Mouse (Mus musculus): ENCODE data around the gene Gm39566. TPM values are rescaled to one million over a fixed set of nuclear protein-coding genes. Genes with fewer than 3 reads are reported as not detected.
A peak's percentile ranks its signal among the peaks of the same experiment; 100 is the strongest.

Gm39566 gene
- polyA plus RNA-seq, 1 experiment from 2014 or later, result not detected

GRCm38 (mm10) chr11:69818365-69818764, 3.3 kb upstream of the Gm39566 start, which contains the start of gene Spem2:
Spem2 (minus strand) TSS chr11:69818465.
- no peak for ATAC-seq (ENCODE audit: low read depth)
- Histone ChIP-seq H3K27ac (ENCODE audit: low read depth, low read length) (no peak within 1 kb of the TSS), H3K4me1 (ENCODE audit: control insufficient read depth, insufficient read depth, low read length) (no peaks in the 10 kb centered on the region), H3K36me3 (ENCODE audit: control insufficient read depth, insufficient read depth, low read length) (no peaks in the 10 kb centered on the region), H3K9me3 (ENCODE audit: control insufficient read depth, low read length) (no peaks in the 10 kb centered on the region), H3K4me2 (ENCODE audit: low read depth, low read length) (no peak within 1 kb of the TSS), H3K4me3 (ENCODE audit: low read depth, low read length) (no peak within 1 kb of the TSS), H3K9ac (replicated peaks; ENCODE audit: low read depth, low read length) (no peak within 1 kb of the TSS), H3K27me3 (ENCODE audit: control insufficient read depth, insufficient read depth, low read length) (no peaks in the 10 kb centered on the region)
- WGBS, result 84% methylated on average over 2 of the region's 2 CpGs

- 94% methylated on average over 12 of the region's 12 CpGs for WGBS
- no peaks in the 10 kb centered on the region for H3K9me3 ChIP-seq (ENCODE audit: control insufficient read depth, low read length)
- H3K4me2 ChIP-seq (ENCODE audit: low read depth, low read length), result no peak overlapping the region
- H3K36me3 ChIP-seq (ENCODE audit: control insufficient read depth, insufficient read depth, low read length), result no peaks in the 10 kb centered on the region
- H3K4me3 ChIP-seq (ENCODE audit: low read depth, low read length), result no peak overlapping the region
- no peaks in the 10 kb centered on the region for H3K4me1 ChIP-seq (ENCODE audit: control insufficient read depth, insufficient read depth, low read length)
- H3K27ac ChIP-seq (ENCODE audit: low read depth, low read length), result no peak overlapping the region
- no peaks in the 10 kb centered on the region for H3K27me3 ChIP-seq (ENCODE audit: control insufficient read depth, insufficient read depth, low read length)
- no peak overlapping the region for H3K9ac ChIP-seq (replicated peaks; ENCODE audit: low read depth, low read length)
- ATAC-seq (ENCODE audit: low read depth), result no peak
Measured at GRCm38 (mm10) chr11:69816520-69816919, 1.4 kb upstream of the Gm39566 start.

GRCm38 (mm10) chr11:69810280-69810679, 4.8 kb downstream of the Gm39566 start:
- Histone ChIP-seq H3K27ac (ENCODE audit: low read depth, low read length) (no peak overlapping the region), H3K9me3 (ENCODE audit: control insufficient read depth, low read length) (no peaks in the 10 kb centered on the region), H3K4me2 (ENCODE audit: low read depth, low read length) (no peak overlapping the region), H3K9ac (replicated peaks; ENCODE audit: low read depth, low read length) (no peak overlapping the region), H3K4me1 (ENCODE audit: control insufficient read depth, insufficient read depth, low read length) (no peaks in the 10 kb centered on the region), H3K27me3 (ENCODE audit: control insufficient read depth, insufficient read depth, low read length) (peaks cover under 1% of the 10 kb centered on the region), H3K36me3 (ENCODE audit: control insufficient read depth, insufficient read depth, low read length) (no peaks in the 10 kb centered on the region), H3K4me3 (ENCODE audit: low read depth, low read length) (no peak overlapping the region)
- ATAC-seq (ENCODE audit: low read depth), result no peak

GRCm38 (mm10) chr11:69807641-69808040, 7.5 kb downstream of the Gm39566 start:
- 86% methylated on average over 2 of the region's 2 CpGs for WGBS
- no peak overlapping the region for H3K27ac ChIP-seq (ENCODE audit: low read depth, low read length)
- H3K27me3 ChIP-seq (ENCODE audit: control insufficient read depth, insufficient read depth, low read length), result peaks cover 9% of the 10 kb centered on the region
- no peaks in the 10 kb centered on the region for H3K9me3 ChIP-seq (ENCODE audit: control insufficient read depth, low read length)
- no peak for ATAC-seq (ENCODE audit: low read depth)
- no peak overlapping the region for H3K4me3 ChIP-seq (ENCODE audit: low read depth, low read length)
- H3K4me1 ChIP-seq (ENCODE audit: control insufficient read depth, insufficient read depth, low read length), result peaks cover 14% of the 10 kb centered on the region
- H3K4me2 ChIP-seq (ENCODE audit: low read depth, low read length), result no peak overlapping the region
- H3K9ac ChIP-seq (replicated peaks; ENCODE audit: low read depth, low read length), result no peak overlapping the region
- H3K36me3 ChIP-seq (ENCODE audit: control insufficient read depth, insufficient read depth, low read length), result no peaks in the 10 kb centered on the region

- Histone ChIP-seq H3K36me3 (ENCODE audit: control insufficient read depth, insufficient read depth, low read length) (no peaks in the 10 kb centered on the region), H3K4me3 (ENCODE audit: low read depth, low read length) (no peak overlapping the region), H3K9ac (replicated peaks; ENCODE audit: low read depth, low read length) (no peak overlapping the region), H3K4me1 (ENCODE audit: control insufficient read depth, insufficient read depth, low read length) (peaks cover 25% of the 10 kb centered on the region), H3K27me3 (ENCODE audit: control insufficient read depth, insufficient read depth, low read length) (peaks cover 9% of the 10 kb centered on the region), H3K4me2 (ENCODE audit: low read depth, low read length) (no peak overlapping the region), H3K9me3 (ENCODE audit: control insufficient read depth, low read length) (no peaks in the 10 kb centered on the region), H3K27ac (ENCODE audit: low read depth, low read length) (no peak overlapping the region)
- 85% methylated on average over 4 of the region's 4 CpGs for WGBS
- ATAC-seq (ENCODE audit: low read depth), result no peak
Measured at GRCm38 (mm10) chr11:69806378-69806777, 8.7 kb downstream of the Gm39566 start.

- peaks cover 29% of the 10 kb centered on the region for H3K4me1 ChIP-seq (ENCODE audit: control insufficient read depth, insufficient read depth, low read length)
- 6% methylated on average over 29 of the region's 29 CpGs for WGBS
- no peak for ATAC-seq (ENCODE audit: low read depth)
- no peaks in the 10 kb centered on the region for H3K36me3 ChIP-seq (ENCODE audit: control insufficient read depth, insufficient read depth, low read length)
- H3K4me2 ChIP-seq (ENCODE audit: low read depth, low read length), result peak within 1 kb of the TSS; percentile 96; the same call in 1 of the 2 replicates
- H3K9ac ChIP-seq (replicated peaks; ENCODE audit: low read depth, low read length), result 0 out of 2 replicates have a peak within 1 kb of the TSS, but pooled peaks have one; percentile 34
- H3K27ac ChIP-seq (ENCODE audit: low read depth, low read length), result no peak within 1 kb of the TSS
- H3K4me3 ChIP-seq (ENCODE audit: low read depth, low read length), result no peak within 1 kb of the TSS
- H3K9me3 ChIP-seq (ENCODE audit: control insufficient read depth, low read length), result no peaks in the 10 kb centered on the region
- H3K27me3 ChIP-seq (ENCODE audit: control insufficient read depth, insufficient read depth, low read length), result peaks cover 11% of the 10 kb centered on the region
Measured at GRCm38 (mm10) chr11:69804972-69805909, 9.9 kb downstream of the Gm39566 start, which contains the start of gene Tmem102. Tmem102 (minus strand) TSS chr11:69805624.

GRCm38 (mm10) chr11:69804652-69804940, 10.5 kb downstream of the Gm39566 start:
- H3K4me1 ChIP-seq (ENCODE audit: control insufficient read depth, insufficient read depth, low read length), result peaks cover 31% of the 10 kb centered on the region
- no peaks in the 10 kb centered on the region for H3K9me3 ChIP-seq (ENCODE audit: control insufficient read depth, low read length)
- H3K36me3 ChIP-seq (ENCODE audit: control insufficient read depth, insufficient read depth, low read length), result no peaks in the 10 kb centered on the region
- H3K4me3 ChIP-seq (ENCODE audit: low read depth, low read length), result no peak overlapping the region
- H3K27me3 ChIP-seq (ENCODE audit: control insufficient read depth, insufficient read depth, low read length), result peaks cover 11% of the 10 kb centered on the region
- H3K4me2 ChIP-seq (ENCODE audit: low read depth, low read length), result peak overlapping the region; percentile 96; the same call in 1 of the 2 replicates
- 4% methylated on average over 12 of the region's 12 CpGs for WGBS
- no peak for ATAC-seq (ENCODE audit: low read depth)
- no peak overlapping the region for H3K27ac ChIP-seq (ENCODE audit: low read depth, low read length)
- 0 out of 2 replicates have a peak overlapping the region, but pooled peaks have one; percentile 34 for H3K9ac ChIP-seq (replicated peaks; ENCODE audit: low read depth, low read length)

- H3K4me1 ChIP-seq (ENCODE audit: control insufficient read depth, insufficient read depth, low read length), result peaks cover 37% of the 10 kb centered on the region
- ATAC-seq (ENCODE audit: low read depth), result peak; percentile 36; the same call in 1 of the 2 replicates
- H3K27ac ChIP-seq (ENCODE audit: low read depth, low read length), result no peak overlapping the region
- peak overlapping the region; percentile 50 for H3K9ac ChIP-seq (replicated peaks; ENCODE audit: low read depth, low read length)
- WGBS, result 1% methylated on average over 60 of the region's 60 CpGs
- H3K36me3 ChIP-seq (ENCODE audit: control insufficient read depth, insufficient read depth, low read length), result no peaks in the 10 kb centered on the region
- peak overlapping the region; percentile 55 for H3K4me3 ChIP-seq (ENCODE audit: low read depth, low read length)
- H3K9me3 ChIP-seq (ENCODE audit: control insufficient read depth, low read length), result no peaks in the 10 kb centered on the region
- H3K27me3 ChIP-seq (ENCODE audit: control insufficient read depth, insufficient read depth, low read length), result peaks cover 11% of the 10 kb centered on the region
- peak overlapping the region; percentile 96 for H3K4me2 ChIP-seq (ENCODE audit: low read depth, low read length)
Measured at GRCm38 (mm10) chr11:69803786-69804651, 11.1 kb downstream of the Gm39566 start.

All from neural tube, embryonic 14.5 days (tissue).